Mouse (Mus musculus) granulocyte monocyte progenitor cell, adult 5-6 weeks (primary cell): ENCODE measurements around the gene Arnt2. TPM values are rescaled to one million over a fixed set of nuclear protein-coding genes. Genes with fewer than 3 reads are reported as not detected.
A peak's percentile ranks its signal among the peaks of the same experiment; 100 is the strongest.

Experiments
- ATAC-seq: replicated peaks from 2 replicates; pipeline ENCODE4 v1.8.0; 2016; ENCODE audit warnings: mild to moderate bottlenecking, moderate TSS enrichment, inconsistent platforms; ENCODE audit not compliant: poor library complexity, severe bottlenecking
- total RNA-seq, 2 experiments: library from RNA; stranded (forward) in 1 of 2; stranded (reverse) in 1 of 2; fragments of 200-712, 200-1000 nt in 1 of 2; fragments of >200 nt in 1 of 2; fragmentation: Nextera tagmentation in 1 of 2; gene quantifications; 2 replicates each; pipeline ENCODE4 v1.2.3; 2014 to 2017

Gene Arnt2
- total RNA-seq, 2 experiments from 2014 or later = not detected

DNA sequence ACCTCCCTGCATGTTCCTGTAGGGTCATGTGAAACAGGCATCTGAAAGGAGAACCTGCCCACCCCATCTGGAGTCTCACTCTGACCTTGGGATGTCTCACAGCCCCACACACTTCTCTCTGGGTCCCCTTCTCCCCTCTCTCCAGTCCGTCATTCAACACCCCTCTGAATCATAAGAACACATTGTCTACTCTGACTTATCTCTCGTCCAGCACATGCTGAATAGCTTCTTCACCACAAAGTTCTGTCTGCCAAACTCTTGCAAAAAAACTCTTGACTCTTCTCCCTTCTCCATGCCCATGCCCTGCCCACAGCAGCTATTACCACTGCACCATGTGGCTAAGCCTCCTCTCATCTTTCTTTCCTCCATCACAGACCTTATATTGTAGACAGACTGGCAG lies 60.0 kb downstream of the Arnt2 start:
- ATAC-seq = no peak

DNA sequence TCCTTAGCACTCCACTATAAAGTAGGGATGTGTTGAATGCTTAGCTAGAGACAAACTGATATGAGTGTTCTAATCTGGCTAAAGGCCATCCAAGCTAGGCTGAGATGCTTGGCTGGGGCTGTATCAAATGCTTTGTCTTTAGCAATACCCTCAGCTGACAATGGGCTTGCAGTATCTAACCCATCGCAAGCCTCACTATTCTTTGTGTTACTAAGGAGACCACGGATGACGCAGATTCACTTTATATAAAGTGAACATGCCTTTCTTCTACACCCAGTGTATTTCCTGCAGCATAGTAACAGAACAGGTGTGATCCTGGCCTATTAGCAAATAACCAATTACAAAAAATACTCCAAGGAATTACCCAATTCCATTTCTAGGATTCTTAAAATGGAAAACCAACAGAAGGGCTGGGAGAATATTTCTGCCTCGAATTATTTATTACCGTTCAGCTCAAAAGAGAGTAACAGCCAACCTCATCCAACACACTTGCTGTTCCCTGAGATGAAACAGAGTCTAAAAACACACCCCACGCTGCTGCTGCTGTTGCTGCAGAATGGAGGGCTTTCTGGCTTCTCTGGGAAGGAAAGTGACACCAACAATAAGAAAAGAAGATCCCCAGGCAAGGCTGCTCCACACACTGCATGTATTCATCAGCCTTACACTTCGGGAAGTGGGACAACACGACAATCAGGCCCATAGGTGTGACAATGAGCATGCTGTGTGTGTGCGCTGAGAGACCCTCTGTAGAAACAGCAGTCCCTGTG lies 61.6 kb downstream of the Arnt2 start:
- ATAC-seq = no peak

DNA sequence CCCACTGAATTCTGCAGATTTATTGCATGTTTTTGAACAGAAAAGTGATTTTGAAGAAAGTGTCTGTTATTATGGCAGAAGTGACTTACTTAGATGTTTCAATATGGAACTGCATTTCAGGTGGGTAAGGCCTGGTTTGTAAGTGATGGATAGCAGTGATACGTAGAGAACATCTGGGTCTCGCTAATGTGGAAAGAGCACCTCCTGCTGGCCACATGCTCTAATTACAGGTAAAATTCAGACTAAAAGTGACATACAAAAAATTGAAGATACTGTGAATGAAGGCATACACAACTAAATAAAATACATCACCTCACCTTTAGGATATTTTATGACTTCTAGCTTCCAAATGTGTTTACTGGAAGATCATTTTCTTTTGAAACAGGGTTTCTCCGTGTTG lies 66.8 kb downstream of the Arnt2 start:
- no peak for ATAC-seq

DNA sequence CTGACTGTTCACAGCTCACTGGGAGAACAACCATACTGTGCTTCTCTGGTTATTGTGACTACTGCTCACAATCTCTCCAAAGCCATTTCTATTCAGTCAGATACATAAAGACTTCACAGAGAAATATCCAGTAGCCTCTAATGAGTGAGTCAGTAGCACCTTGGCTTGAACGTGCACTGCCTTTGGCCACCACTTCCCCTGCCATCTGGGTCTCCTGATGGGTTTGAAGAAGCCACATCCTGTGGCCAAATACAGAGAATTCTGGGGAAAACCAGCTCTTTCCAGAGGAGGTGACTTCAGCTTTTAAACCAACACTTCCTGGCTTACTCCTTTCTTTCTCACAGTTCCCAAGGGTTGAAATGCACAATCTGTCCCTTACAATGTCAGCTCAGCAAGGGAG lies 69.0 kb downstream of the Arnt2 start:
- no peak for ATAC-seq

DNA sequence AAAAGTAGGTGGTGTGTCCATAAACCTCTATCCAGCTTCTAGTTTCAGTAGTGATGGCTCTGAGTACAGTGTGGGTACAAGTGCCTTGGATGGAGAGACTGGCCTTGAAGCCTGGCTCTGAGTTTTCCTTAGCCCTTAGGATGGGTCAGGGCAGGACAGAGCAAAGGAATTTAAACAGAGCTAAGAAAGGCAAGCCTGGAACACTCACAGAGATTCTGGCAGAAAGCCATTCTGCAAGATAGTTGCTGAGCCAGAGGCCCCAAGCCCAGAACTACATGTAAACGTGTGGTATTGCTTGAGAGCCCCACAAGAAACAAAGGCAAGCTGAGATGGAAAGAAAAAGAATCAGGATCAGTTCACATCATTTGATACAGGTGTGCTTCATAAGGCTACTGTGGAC lies 70.8 kb downstream of the Arnt2 start:
- no peak for ATAC-seq

DNA sequence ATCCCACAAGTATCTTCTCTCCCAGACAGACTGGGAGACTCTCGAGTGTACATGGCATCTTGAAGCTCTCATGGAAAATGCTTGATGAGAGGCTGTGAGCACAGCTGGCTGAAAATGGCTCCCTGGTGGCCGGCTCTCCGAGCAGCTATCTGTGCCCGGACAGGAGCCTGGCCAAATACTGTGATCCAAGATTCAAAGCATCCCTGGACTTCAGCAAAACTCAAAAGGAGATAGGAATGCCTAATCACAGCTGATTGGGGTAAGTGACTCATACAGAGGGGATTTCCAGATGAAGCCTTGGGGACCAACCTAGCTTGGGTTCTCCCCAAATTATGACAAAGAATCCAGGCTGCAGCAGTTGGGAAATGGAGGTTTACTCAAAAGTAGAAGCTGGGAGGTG lies 72.2 kb downstream of the Arnt2 start:
- no peak for ATAC-seq

DNA sequence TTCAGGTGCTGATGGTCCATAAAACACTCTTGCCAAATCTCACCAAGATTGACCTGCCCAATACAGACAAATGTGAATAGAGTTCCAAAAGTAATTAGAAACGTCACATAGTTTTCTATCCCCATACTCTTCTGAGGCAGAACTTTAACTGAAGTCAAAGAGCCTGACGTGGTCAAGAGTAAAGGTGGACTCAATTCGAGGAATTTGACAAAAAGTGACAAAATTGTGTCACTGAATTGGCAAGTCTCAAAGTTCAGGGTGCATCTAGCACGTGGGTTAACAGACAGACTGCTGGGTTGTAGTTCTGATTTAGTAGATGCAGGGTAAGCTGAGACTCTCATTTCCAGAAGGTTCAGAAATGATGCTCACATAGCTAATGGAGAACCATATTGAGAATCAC lies 73.1 kb downstream of the Arnt2 start:
- no peak for ATAC-seq

DNA sequence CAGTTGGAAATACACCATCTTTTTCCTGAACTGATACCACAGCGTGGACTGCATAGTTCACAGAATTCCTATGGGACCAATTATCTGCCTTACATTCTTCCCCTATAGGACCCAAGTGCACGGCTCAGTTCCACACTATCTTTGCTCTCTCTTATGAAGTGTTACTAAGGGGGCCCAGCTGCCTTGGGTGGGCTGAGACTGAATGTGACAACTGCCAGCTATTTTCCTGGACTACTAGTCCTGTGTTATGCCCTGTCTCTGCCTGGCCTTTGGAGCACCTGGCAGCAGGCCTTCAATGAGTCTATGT lies 73.4 kb downstream of the Arnt2 start:
- no peak for ATAC-seq

DNA sequence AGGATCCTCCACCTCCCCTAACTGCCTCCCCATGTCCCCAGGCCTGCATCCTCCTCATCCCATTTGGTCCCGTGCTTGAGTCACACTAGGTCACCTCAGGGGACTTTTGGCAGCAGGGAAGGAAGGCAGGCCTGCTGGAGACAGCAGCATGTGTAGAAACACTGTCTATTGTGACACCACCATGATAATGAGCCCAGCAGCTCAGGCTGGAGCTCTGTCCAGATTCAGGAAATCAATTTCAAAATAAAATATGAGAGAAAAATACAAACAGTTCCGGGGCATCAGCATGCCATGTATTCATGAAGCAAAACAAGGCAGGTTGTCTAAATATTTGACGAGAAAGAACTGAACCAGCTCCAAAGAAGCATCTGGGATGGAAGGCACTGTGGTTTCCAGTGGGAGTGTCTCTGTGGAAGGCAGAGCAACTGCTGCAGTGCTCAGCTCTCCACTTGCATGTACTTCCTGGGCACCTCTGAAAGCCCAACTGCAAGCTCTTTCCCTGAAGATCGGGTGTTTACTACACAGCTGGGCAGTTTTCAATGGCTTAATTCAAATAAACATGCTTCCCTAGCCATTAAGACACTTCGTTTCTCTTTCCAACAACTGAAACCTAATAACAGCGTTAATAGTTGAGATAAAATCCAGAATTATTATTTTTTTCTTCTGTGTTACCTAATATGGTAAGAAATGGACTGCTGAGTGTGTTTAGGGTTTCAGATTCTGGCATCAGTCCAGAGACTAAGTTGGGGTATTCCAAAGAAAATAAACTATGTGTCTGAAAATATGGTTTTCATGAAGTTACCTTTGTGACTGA lies 74.0 kb downstream of the Arnt2 start:
- no peak for ATAC-seq

DNA sequence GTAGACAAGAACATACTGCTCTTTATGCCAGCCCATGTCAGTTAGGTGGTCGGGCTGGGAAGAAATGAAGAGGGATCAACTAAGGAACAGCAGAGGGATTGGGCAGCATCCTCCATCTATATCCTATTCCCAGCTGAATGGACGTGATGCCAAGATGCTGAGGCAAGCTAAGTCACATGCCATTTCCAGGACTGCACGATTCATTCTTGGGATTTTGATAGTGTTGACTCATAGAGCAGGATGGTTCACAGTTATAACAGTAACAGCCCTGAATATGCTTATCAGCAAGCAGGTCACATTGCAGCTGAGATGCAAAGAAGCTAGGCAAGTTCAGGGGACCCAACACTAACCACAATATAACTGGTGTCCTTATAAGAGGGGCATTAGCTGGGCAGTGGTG lies 76.0 kb downstream of the Arnt2 start:
- ATAC-seq = no peak

DNA sequence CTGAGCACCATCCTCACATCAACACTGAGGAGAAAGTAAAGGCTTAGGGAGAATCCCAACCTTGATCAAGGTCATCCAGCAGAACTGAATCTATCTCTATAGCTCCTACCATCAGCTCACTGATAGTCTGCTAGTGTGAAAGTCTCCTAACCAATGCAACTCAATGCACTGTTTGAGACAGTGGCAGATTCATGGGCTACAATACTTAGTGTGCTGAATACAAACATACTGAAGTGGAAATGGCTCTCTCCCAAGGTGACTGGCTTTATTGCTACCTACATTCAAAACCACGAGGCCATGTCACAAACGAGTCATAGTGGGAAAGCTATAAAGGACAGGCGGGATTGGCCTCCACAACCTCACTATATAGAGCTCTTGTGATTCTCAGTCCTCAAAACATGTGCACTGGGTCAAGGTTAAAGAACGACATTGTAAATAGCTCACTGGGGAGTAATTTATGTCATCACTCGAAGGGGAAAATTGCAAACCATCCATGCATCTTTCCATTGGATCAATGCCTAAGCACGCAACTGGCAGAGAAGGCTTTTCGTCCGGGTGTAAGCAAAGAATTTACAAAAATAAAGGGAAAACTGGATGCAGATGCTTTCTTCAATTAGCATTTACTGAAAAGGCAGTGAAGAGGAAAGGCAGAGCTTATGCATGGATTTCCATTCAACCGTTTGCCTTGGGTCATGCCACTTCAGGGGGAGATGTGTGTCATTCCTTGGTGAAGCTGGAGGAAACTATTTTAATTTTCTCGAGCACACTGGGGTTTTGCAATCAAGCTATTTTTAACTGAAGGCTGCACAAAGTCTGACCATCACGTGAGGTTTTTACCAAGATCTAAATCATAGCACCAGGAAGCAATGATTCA lies 77.4 kb downstream of the Arnt2 start:
- peak; percentile 33 for ATAC-seq

DNA sequence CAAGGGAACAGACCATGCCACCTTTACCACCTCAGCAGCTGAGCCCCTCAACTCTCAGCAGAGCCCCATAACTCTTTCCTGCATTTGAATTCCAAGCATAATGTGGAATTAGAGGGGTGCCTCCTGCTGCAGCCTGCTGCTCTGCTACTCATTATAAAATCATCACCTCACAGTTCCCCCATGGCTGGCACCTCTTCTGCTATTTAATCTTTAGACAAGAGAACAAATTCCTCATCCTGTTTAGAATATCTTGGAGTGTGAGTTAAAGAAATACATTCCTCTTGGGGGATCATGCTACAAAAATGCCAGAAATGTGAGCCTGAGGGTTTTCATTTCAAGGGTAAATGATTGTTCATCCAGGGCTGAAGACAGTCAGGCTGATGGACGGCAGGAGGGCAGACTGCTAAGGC lies 80.8 kb downstream of the Arnt2 start:
- no peak for ATAC-seq

DNA sequence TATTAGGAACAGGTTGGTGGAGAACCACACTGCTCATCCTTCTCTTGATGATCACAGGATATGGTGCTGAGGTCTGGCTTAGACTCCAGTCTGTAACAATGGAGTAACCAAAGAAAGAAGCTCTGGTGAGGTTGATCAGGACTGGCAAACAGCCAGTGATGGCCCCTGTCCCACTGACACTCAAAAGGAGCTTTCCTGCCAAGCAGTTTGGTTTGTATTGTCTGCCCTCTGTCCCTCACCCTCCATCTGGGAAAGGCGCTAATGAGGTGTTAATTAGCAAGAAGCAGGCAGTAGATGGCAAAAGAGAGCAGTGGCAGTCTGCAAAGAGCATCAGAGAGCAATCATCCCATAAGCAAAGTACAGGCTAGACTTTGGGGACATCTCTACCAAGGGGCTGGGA lies 81.2 kb downstream of the Arnt2 start:
- no peak for ATAC-seq

DNA sequence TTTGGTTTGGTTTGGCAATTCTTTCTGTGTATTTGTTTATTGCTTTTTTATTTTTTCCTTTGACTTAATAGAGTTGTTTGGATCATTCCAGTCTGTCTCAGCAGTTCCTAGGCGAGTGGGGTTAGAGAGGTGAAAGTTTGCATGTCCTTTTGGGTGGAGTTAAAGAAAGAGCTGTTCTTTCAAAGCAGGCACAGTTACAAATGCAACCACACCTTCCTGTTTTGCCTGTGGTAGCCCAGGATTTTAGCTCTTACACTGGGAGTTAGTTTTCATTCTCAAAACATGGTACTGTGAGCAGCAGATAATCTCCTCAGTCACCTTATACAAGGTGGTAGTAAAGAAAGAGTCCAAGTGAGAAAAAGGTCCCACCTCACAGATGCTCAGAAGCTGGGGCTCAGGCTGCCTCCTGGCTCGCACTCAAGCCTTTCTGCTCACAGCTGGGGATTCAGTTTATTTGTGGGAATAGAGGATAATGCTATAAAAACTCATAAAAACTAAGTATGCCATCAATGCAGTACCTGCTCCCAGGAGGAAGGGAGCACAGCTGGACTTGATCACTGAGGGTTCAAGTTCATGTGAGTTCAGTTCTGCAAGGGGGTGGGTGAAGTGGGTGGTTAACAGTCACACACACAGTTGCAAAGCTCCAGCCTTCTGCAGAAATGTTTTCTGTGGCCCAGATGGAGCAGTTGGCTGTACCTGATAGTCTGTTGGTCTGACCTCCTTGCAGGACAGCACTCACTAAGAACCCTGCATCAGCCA lies 84.2 kb downstream of the Arnt2 start:
- ATAC-seq = peak; percentile 38

DNA sequence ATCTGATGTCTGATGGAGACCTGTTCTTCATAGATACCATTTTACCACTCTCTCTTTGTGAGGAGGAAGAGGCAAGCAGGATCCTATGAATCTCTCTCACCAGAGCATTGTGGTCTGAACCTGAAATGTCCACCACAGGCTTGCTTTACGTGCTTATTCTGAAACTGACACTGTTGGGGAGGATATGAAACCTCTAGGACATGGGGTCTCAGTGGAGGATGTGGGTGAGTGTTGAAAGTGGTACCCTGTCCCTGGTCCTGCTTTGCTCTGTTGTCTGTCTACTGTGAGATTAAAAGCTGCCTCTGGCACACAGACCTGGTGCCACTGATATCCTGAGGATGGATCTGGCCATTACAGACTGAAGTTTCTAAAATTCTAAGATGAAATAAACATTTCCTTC lies 88.4 kb downstream of the Arnt2 start:
- ATAC-seq = peak; percentile 88

DNA sequence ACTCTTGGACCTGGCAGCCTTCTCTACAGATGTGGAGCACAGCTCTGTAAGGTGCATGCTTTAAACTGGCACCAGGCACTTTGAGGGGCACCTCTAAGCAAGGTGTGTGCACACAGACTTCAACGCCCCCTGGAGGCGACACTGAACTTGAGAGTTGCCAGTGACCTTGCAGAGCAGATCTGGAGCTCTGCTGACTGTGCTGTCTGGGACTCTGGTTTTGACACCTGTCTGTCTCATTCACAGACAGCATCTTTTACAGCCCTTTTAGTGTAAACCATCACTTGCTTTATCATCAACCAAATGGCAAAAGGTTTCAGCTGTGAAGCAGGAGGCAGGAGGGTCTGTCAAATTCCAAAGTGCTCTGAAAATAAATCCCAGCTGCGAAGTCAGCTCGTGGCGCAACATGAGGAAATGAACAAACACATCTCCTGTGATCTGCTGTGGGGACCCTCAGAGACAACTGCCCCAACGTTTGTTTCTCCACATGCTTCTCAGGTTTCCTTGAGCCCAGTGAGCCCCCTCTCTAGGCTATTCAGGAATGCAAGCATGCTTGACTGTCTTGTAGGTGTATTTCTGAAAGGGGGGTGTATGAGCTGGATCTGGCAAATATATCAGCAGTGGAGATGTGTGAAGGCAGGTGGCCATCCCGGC lies 94.5 kb downstream of the Arnt2 start:
- peak; percentile 37 for ATAC-seq

DNA sequence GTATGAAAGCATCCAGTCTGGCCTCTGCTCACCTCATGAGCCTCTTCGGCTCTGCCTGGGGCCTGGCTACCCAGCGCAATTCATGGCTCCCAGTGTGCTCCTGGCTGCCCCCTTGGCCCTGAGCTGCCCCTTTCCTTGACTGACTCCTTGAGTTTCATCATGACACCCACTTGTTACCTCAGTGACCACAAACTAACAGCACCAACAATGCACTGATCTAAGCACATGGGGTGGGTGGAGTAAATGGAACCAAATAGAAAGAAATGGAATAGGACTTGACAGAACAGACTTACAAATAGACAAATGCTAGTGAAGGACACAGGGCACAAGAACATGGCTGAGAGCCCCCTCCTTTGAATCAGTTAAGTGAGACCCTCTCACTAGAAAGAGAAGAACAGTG lies 95.2 kb downstream of the Arnt2 start:
- ATAC-seq = peak; percentile 55

DNA sequence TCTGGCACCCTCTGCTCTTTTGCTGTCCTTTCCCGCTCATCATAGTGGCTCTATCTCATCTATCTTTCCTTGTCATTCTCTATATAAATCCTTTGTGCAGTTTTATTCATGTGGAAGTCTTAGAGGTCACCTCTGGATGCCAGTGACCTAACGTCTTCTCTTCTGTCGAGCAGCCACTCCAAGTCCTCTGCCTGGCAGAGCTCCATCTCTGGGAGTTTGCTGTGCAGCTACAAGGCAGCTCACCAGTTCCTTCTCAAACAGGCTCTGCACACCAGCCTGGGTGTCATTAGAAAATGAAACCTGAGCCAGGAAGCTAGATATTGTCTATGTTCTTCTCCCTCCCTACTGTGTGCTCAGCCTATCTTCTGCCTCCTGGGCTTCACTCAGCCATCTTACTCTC lies 98.4 kb downstream of the Arnt2 start:
- no peak for ATAC-seq

DNA sequence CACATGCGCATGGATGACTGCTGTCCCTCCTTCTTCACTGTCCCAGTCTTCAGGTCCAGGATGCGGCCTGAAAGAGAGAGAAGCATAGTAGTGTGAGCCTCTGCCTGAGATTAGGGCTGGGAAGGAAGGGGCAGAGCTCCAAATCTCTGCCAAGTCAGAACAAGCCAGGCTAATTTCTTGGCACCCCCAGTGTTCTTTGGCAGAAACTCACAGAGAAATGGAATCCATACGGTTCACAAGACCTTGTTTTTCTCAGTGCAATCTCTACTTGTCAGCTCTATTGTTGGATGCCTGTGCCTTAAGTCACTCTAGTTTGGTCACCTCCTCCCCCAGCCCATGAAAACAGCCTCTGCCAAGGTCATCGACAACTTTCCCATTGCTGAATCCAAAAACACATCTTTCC lies 99.1 kb downstream of the Arnt2 start:
- no peak for ATAC-seq
